Mouse (Mus musculus) MEL (cell line): ENCODE data around the gene Psap.

Experiments
- CHD2 ChIP-seq: IDR thresholded peaks from 2 replicates; pipeline ENCODE4 v1.6.1; 2011; ENCODE audit warnings: low read length, improper control_type of control experiment
- CTCF ChIP-seq, 3 experiments: IDR thresholded peaks in 2 of 3; conservative IDR thresholded peaks in 1 of 3; 2 replicates each; pipeline ENCODE4 v1.5.1; 2011 to 2012; ENCODE audit warnings: low read length in 3 of 3, low read depth in 2 of 3, mild to moderate bottlenecking in 2 of 3, improper control_type of control experiment in 1 of 3, inconsistent platforms in 1 of 3, mixed read lengths in 1 of 3, moderate library complexity in 1 of 3; ENCODE audit not compliant: control insufficient read depth in 1 of 3, insufficient read depth in 1 of 3, poor library complexity in 1 of 3, severe bottlenecking in 1 of 3
- EP300 ChIP-seq, 2 experiments: IDR thresholded peaks; 2 replicates each; pipeline ENCODE4 v1.6.1; 2011; ENCODE audit warnings: improper control_type of control experiment in 2 of 2, low read length in 2 of 2, low read depth in 1 of 2, mild to moderate bottlenecking in 1 of 2
- GATA1 ChIP-seq: IDR thresholded peaks from 2 replicates; pipeline ENCODE4 v1.6.1; 2011; ENCODE audit warnings: low read depth, low read length, improper control_type of control experiment
- MAFK ChIP-seq: IDR thresholded peaks from 2 replicates; pipeline ENCODE4 v1.6.1; 2011; ENCODE audit warnings: low read depth, mild to moderate bottlenecking, low read length, improper control_type of control experiment, borderline replicate concordance
- MAZ ChIP-seq: IDR thresholded peaks from 2 replicates; pipeline ENCODE4 v1.6.1; 2012; ENCODE audit warnings: low read depth, mild to moderate bottlenecking, inconsistent platforms, low read length, improper control_type of control experiment
- MYC ChIP-seq: IDR thresholded peaks from 2 replicates; pipeline ENCODE4 v1.6.1; 2011; ENCODE audit warnings: low read depth, mild to moderate bottlenecking, low read length, improper control_type of control experiment, moderate library complexity
- POLR2A ChIP-seq, 2 experiments: IDR thresholded peaks; 2 replicates each; pipeline ENCODE4 v1.6.1; 2011 to 2012; ENCODE audit warnings: low read length in 2 of 2, mild to moderate bottlenecking in 2 of 2, control low read depth in 1 of 2, improper control_type of control experiment in 1 of 2, low read depth in 1 of 2, moderate library complexity in 1 of 2; ENCODE audit not compliant: control insufficient read depth in 1 of 2, insufficient read depth in 1 of 2, poor library complexity in 1 of 2
- POLR2AphosphoS2 ChIP-seq: IDR thresholded peaks from 2 replicates; pipeline ENCODE4 v1.6.1; 2011; ENCODE audit warnings: low read length, improper control_type of control experiment
- POLR2AphosphoS5 ChIP-seq: IDR thresholded peaks from 2 replicates; pipeline ENCODE4 v1.6.1; 2012; ENCODE audit warnings: low read depth, borderline replicate concordance, mild to moderate bottlenecking, inconsistent platforms, low read length, moderate library complexity, mixed read lengths
- RCOR1 ChIP-seq: IDR thresholded peaks from 2 replicates; pipeline ENCODE4 v1.6.1; 2012; ENCODE audit warnings: low read depth, mild to moderate bottlenecking, inconsistent platforms, low read length, improper control_type of control experiment
- TCF12 ChIP-seq: IDR thresholded peaks from 2 replicates; pipeline ENCODE4 v1.6.1; 2014; ENCODE audit warnings: low read depth, mild to moderate bottlenecking, inconsistent platforms, low read length, improper control_type of control experiment, moderate library complexity
- USF1 ChIP-seq: IDR thresholded peaks from 2 replicates; pipeline ENCODE4 v1.6.1; 2014; ENCODE audit warnings: low read depth, mild to moderate bottlenecking, inconsistent platforms, low read length, improper control_type of control experiment, moderate library complexity

GRCm38 (mm10) chr10:60328963-60329650 lies 51.7 kb downstream of the Psap start:
- no peak for TF ChIP-seq CTCF (IDR thresholded peaks at IDR 0.05 in 2 of 3, conservative IDR thresholded peaks at IDR 0.05 in 1 of 3; ENCODE audit: control insufficient read depth in 1 of 3, insufficient read depth in 1 of 3, low read depth in 2 of 3, low read length in 3 of 3, poor library complexity in 1 of 3, severe bottlenecking in 1 of 3)
- no peak for TF ChIP-seq MYC
- no peak for TF ChIP-seq GATA1
- no peak for TF ChIP-seq POLR2AphosphoS5
- no peak for TF ChIP-seq TCF12
- TF ChIP-seq MAFK: no peak
- TF ChIP-seq RCOR1: no peak
- no peak for TF ChIP-seq POLR2A (IDR thresholded peaks at IDR 0.05; ENCODE audit: control insufficient read depth in 1 of 2, insufficient read depth in 1 of 2, low read depth in 1 of 2, low read length in 2 of 2, poor library complexity in 1 of 2)
- no peak for TF ChIP-seq EP300 (IDR thresholded peaks at IDR 0.05; ENCODE audit: low read depth in 1 of 2, low read length in 2 of 2)
- TF ChIP-seq MAZ: no peak
- TF ChIP-seq POLR2AphosphoS2: no peak
- no peak for TF ChIP-seq CHD2
- no peak for TF ChIP-seq USF1
